Mouse (Mus musculus) gastrocnemius, adult 8-10 months (tissue): ENCODE measurements around the gene St5. TPM values are rescaled to one million over a fixed set of nuclear protein-coding genes. Genes with fewer than 3 reads are reported as not detected.

Experiments used
- DNase-seq, 2 experiments: peaks; one replicate each; pipeline ENCODE4 v3.0.0; 2022; ENCODE audit warnings: low spot score in 2 of 2
- microRNA-seq: library from miRNA; unstranded; fragments of <30 nt; microRNA quantifications from one replicate; pipeline ENCODE4 v1.2.0, GENCODE M21; 2022
- total RNA-seq, 4 experiments: library from RNA; stranded (reverse); gene quantifications; 2 replicates each; pipeline ENCODE4 v1.2.4; 2022

Gene St5
- total RNA-seq, 4 experiments from 2014 or later, result 3.7 to 5.7 (median 4.7) TPM

DNA sequence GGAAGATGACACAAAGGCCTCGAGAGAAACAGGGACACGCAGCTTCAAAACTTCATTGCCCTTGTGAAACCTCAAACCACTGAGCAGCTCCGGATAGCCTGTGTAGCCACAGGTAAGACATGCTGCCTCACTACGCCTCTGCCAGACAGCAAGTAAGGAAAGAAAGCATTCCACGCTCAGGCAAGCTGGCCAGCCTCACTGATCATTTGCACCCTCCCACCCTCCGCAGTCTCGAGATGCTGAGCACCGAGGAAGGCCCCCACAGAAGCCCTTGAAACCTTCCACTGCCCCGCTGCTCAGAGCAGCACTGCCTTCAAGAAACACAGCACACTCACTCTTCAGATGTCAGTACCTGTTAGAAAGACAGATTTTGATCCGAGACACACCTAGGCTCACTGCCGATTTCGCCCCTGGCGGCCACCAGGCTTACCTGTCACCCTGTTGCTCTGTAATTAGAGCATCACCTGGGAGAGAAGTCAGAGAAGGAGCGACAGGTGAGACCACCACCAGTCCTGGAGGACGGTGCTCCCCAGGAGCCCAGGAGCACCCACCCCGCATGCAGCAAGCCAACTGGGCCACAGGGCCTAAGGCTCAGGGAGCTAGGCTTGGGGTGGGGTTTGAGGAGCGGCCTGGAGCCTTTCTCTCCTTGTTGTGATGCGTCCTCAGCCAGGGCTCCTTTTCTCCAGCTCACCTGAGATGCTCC, 210.6 kb downstream of the St5 start:
- no peak for DNase-seq

- DNase-seq, result no peak
Observed at GRCm38 (mm10) chr7:109484221-109484620, 219.2 kb downstream of the St5 start.

DNA sequence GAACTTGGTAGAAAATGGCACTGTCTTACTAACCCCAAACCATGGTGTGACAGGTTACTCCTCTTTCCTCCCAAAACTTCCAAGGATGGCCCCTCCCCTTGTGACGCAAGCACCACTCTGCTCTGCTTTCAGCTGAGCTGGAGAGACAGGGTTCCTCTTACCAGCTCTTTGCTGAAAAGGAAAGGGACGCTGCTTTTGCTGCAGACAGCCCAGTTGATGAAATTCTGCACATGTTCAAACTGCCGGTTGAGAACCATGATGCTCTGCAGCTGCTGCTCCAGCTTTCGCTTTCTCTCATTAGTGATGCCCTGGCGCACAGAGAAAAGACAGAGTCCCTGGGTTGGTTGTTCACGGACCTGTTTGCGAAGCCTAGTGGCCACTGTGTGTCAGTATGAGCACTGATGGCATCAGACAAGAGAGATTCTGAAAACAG, 222.6 kb downstream of the St5 start:
- no peak for DNase-seq

- no peak for DNase-seq
Observed at GRCm38 (mm10) chr7:109477926-109478325, 225.5 kb downstream of the St5 start.

Small RNAs within 50 kb of the gene (microRNA-seq; reads per million reads assigned to microRNA genes)
- gene Gm47284, result not detected

Other genes with a start within 250 kb of the St5 start
- under 1 TPM; 0.07 to 0.13 (median 0.12) TPM for gene Trim66, start 195.5 kb downstream of the St5 start, total RNA-seq
- 10 to 100 TPM; 66.8 to 96.7 (median 83.2) TPM for gene Rpl27a, start 184.5 kb downstream of the St5 start, total RNA-seq
- gene Akip1, start 85 bp upstream of the St5 start, total RNA-seq, result 10 to 100 TPM; 15.6 to 26.7 (median 24.0) TPM
- gene BC051019, start 20.2 kb upstream of the St5 start, total RNA-seq, result not detected
- gene Ascl3, start 28.1 kb upstream of the St5 start, total RNA-seq, result not detected
- gene Tmem9b, start 49.3 kb upstream of the St5 start, total RNA-seq, result 10 to 100 TPM; 28.9 to 32.9 (median 31.3) TPM
- gene Nrip3, start 78.4 kb upstream of the St5 start, total RNA-seq, result under 1 TPM in 1 of 4 experiments, not detected in 3; 0.05 TPM
- gene Scube2, start 162.1 kb upstream of the St5 start, total RNA-seq, result 1 to 10 TPM in 2 of 4 experiments, under 1 TPM in 2; 0.87 to 1.9 (median 1.3) TPM